Mouse (Mus musculus) midbrain, embryonic 16.5 days (tissue): ENCODE data around the gene Vac14. TPM values are rescaled to one million over a fixed set of nuclear protein-coding genes. Genes with fewer than 3 reads are reported as not detected.

ENCODE experiments used
- ATAC-seq: fragments of 200-750 bp; cut with Nextera tagmentation; 2 replicates; pipeline ENCODE4 v1.8.0; 2017; ENCODE audit warnings: moderate TSS enrichment
- H3K27ac ChIP-seq: fragments of 300-500 bp; sonication (generic); 2 replicates; pipeline ENCODE4 v1.5.1; 2014; ENCODE audit warnings: mild to moderate bottlenecking, low read length, mixed read lengths
- H3K27me3 ChIP-seq: fragments of 300-500 bp; sonication (generic); 2 replicates; pipeline ENCODE4 v1.6.1; 2014; ENCODE audit warnings: low read depth, low read length, mixed read lengths; ENCODE audit not compliant: control insufficient read depth, insufficient read depth
- H3K36me3 ChIP-seq: fragments of 300-500 bp; sonication (generic); 2 replicates; pipeline ENCODE4 v1.6.1; 2014; ENCODE audit warnings: mild to moderate bottlenecking, low read length, moderate library complexity, mixed read lengths; ENCODE audit not compliant: control insufficient read depth, insufficient read depth
- H3K4me1 ChIP-seq: fragments of 300-500 bp; sonication (generic); 2 replicates; pipeline ENCODE4 v1.6.1; 2014; ENCODE audit warnings: mild to moderate bottlenecking, low read length, mixed read lengths; ENCODE audit not compliant: control insufficient read depth, insufficient read depth
- H3K4me2 ChIP-seq: fragments of 300-500 bp; sonication (generic); 2 replicates; pipeline ENCODE4 v1.6.1; 2014; ENCODE audit warnings: mild to moderate bottlenecking, low read length, mixed read lengths
- H3K4me3 ChIP-seq: fragments of 300-500 bp; sonication (generic); 2 replicates; pipeline ENCODE4 v1.5.1; 2014; ENCODE audit warnings: low read depth, mild to moderate bottlenecking, low read length, moderate library complexity, mixed read lengths
- H3K9ac ChIP-seq: fragments of 300-500 bp; sonication (generic); 2 replicates; pipeline ENCODE4 v1.6.1; 2014; ENCODE audit warnings: low read depth, low read length, mixed read lengths
- H3K9me3 ChIP-seq: fragments of 300-500 bp; sonication (generic); replicated peaks from 2 replicates; pipeline ENCODE4 v1.6.1; 2014; ENCODE audit warnings: mild to moderate bottlenecking, low read length, mixed read lengths; ENCODE audit not compliant: control insufficient read depth, poor library complexity, severe bottlenecking
- WGBS: fragments of 180-500 bp; shearing (Covaris S2); extraction: QIAGEN DNeasy Blood & Tissue Kit; methylation state at CpG from one replicate; pipeline ENCODE4 v1.1.7; 2014; 5-methylcytosine and 5-hydroxymethylcytosine counted together
- polyA plus RNA-seq: library from polyadenylated mRNA; unstranded; fragments of >200 nt; fragmentation: Nextera tagmentation; extraction: Ambion mirVana; gene quantifications from 2 replicates; pipeline ENCODE4 v1.2.1, GENCODE M21; 2015

Vac14 gene
- polyA plus RNA-seq, 1 experiment from 2014 or later, result 28.5 TPM

DNA sequence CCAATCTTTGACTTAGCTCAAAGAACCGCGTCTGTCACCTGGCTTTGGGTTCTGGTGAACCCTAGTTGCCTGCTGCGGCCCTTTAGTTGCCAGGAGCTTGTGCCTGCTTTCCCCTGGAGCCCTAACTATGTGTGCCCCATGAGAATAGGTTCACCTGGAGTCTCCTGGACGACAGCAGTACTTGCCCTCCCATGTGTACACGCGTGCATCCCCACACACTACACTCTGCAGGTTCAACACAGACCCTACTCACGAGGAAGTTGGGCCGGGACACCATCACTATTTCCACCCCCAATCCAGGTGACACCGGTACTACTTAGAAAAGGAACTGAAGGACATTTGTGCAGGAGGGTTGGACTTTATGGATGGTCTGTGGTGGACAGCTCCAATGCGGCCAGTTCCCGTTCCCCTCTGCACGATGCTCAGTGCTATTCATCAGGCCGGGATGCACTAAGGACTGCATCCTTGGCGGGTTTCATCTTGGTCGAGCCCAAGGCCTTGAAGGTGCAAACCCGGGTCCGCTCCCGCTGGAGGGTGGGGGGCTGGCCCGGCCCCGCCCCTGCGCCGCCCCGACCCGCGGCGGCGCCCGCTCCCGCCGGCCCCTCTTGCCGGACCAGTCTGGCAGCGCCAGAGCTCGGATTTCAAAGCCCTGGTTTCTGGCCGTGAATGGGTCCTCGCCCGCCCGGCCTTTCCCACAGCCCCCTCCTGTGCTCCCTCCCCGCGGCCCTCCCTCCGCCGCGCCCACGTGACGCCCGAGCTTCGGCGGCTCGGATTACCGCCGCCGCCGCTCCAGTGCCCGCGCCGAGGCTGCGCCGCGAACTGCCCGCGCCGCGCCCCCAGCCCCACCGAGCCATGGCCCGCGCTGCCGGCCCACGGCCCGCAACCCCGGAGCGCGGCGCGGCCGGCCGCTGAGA lies 102.6 kb downstream of the Vac14 start, which contains the start of gene Mtss1l:
Gene Mtss1l, plus strand, starts transcription at position 792 of the 914 bp plus-strand sequence.
- H3K27ac ChIP-seq, result peak within 1 kb of the TSS; percentile 97
- H3K27me3 ChIP-seq, result no peaks in the 10 kb centered on the region
- H3K4me1 ChIP-seq, result peaks cover 68% of the 10 kb centered on the region
- peak within 1 kb of the TSS; percentile 97 for H3K4me2 ChIP-seq
- no peaks in the 10 kb centered on the region for H3K9me3 ChIP-seq
- H3K9ac ChIP-seq, result peak within 1 kb of the TSS; percentile 99
- ATAC-seq, result peak; percentile 66
- H3K36me3 ChIP-seq, result peaks cover under 1% of the 10 kb centered on the region; the same call in 1 of the 2 replicates
- peak within 1 kb of the TSS; percentile 89 for H3K4me3 ChIP-seq
- WGBS, result 4% methylated on average over 55 of the region's 75 CpGs

DNA sequence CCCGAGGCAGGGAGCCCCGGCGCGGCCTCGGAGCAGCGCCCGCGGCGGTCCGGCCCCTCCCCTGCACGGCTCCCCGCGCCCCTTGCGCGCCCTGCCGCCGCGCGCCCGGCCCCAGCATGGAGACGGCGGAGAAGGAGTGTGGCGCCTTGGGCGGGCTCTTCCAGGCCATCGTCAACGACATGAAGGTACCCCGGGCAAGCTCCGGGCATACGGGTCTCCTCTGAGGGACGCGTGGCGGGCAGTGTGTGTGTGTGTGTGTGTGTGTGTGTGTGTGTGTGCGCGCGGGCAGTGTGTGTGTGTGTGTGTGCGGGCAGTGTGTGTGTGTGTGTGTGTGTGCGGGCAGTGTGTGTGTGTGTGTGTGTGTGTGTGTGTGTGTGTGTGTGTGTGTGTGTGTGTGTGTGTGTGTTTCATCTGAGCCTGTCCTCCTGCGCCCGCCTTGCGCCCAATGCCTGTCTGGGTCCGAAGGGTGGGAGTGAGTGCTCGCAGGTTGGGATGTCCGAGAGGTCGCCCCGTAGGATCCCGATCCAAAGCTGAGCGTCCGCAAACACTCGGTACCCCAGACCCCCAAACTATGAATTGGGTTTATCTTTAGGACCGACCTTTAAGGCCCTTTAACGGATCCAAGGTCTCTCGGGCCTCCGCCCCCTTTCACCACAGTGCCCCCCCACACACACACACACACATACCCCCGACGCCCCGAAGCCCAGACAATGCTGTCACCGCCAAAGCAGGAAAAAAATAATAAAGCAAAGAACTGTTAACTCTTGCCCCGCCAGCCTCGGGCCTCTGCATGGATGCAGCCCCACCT lies 103.4 kb downstream of the Vac14 start:
- under 1% methylated on average over 41 of the region's 59 CpGs for whole genome bisulfite sequencing
- peaks cover 5% of the 10 kb centered on the region; the same call in 1 of the 2 replicates for H3K36me3 ChIP-seq
- H3K4me1 ChIP-seq, result peaks cover 61% of the 10 kb centered on the region
- ATAC-seq, result peak; percentile 36
- peak overlapping the region; percentile 99 for H3K9ac ChIP-seq
- H3K27ac ChIP-seq, result peak overlapping the region; percentile 97
- H3K4me2 ChIP-seq, result peak overlapping the region; percentile 97
- H3K4me3 ChIP-seq, result peak overlapping the region; percentile 89
- H3K9me3 ChIP-seq, result no peaks in the 10 kb centered on the region
- no peaks in the 10 kb centered on the region for H3K27me3 ChIP-seq

DNA sequence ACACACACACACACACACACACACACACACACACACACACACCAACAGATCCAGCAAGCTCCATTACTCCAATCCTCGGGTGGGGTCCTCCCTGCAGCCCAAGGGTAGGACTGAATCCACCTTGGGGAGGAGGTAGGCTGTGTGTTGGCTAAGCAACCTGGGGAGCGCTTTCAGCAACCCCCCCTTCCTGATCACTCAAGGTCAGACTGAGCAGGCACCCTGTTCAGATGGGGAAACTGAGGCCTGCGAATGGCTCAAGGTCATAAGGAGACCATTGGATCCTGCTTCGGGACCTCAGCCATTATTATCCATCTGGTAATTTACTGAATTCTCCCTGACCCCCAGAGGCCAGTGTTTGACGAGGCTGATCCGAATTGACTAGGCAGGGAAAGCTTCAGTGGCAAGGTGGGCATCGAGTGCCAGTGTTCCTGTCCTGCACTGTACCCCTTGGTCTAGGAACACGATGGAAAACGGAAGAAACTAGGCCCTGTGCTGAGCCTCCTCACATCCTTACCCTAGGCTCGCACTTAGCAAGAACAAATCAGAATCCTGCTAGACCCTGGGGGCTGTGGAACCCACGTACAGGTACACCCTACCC lies 104.1 kb downstream of the Vac14 start:
- peaks cover 5% of the 10 kb centered on the region; the same call in 1 of the 2 replicates for H3K36me3 ChIP-seq
- 33% methylated on average over 11 of the region's 11 CpGs for WGBS

DNA sequence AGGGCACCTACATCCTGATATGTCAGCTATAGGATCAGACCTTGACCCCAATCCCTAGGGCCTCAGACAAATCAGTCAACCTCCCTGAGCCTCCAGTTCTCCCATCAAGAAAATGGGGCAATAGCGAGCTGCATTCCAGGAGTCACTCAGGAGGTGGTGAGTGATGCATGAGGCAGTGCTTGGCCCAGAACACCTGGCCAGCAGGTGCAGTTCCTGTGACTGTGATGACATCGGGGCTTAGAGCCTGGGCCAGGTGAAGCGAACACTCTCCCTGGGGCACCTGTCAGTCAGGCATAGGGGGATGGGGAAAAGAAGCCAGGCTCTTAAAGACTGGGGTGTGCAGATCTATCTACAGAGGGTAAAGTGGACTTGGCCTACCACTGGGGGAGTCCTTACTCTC lies 106.1 kb downstream of the Vac14 start:
- ATAC-seq, result no peak
- WGBS, result 88% methylated on average over 3 of the region's 3 CpGs
- Histone ChIP-seq H3K9ac (peak overlapping the region; percentile 99), H3K4me3 (no peak overlapping the region), H3K27me3 (no peaks in the 10 kb centered on the region), H3K36me3 (peaks cover 25% of the 10 kb centered on the region), H3K4me2 (peak overlapping the region; percentile 97), H3K4me1 (peaks cover 51% of the 10 kb centered on the region), H3K9me3 (no peaks in the 10 kb centered on the region), H3K27ac (peak overlapping the region; percentile 69)

More for the DNA sequence above, 104.1 kb downstream of the Vac14 start:
- peak overlapping the region; percentile 99 for H3K9ac ChIP-seq
- no peaks in the 10 kb centered on the region for H3K9me3 ChIP-seq
- H3K4me3 ChIP-seq, result peak overlapping the region; percentile 89
- H3K4me2 ChIP-seq, result peak overlapping the region; percentile 97
- H3K27me3 ChIP-seq, result no peaks in the 10 kb centered on the region
- ATAC-seq, result 0 out of 2 replicates have a peak, but pooled peaks have one; percentile 12
- peaks cover 56% of the 10 kb centered on the region for H3K4me1 ChIP-seq
- peak overlapping the region; percentile 97 for H3K27ac ChIP-seq

DNA sequence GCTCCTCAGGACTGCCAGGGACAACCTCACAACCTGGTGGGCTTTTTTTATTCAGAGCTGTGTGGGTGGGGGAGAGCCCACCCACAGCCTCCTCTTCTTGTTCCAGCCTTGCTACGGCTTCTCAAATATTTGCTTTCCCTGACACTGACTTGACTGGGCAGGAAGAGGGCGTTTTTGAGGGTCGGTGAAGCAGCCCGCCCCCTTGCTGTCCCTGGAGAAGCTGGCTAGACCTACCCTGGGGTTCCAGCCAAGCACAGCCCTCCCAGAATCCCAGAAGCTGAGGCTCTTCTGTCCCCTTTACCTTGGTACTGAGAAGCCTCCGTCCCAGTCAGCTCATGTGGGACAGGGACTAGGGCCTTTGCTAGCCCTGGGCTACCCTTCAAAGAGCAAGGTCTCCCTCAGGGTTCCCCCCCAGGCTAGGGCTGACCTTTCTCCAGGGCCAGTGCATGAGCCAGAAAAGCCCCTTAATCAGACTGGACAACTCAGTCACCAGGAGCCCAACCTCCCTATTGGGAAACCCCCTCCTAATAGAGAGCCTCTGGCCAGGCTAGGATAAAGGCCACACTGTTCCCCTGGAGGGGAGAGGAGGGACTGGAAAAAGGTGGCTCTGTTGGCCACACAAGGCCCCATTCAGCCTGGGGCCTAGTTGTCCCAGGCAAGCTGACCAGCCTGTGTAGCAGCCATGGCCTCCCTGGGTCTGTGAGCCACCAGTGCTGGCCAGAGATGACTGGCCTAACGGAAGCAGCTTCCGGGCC lies 106.9 kb downstream of the Vac14 start:
- no peaks in the 10 kb centered on the region for H3K27me3 ChIP-seq
- WGBS, result 43% methylated on average over 7 of the region's 7 CpGs
- peak overlapping the region; percentile 97; the same call in 1 of the 2 replicates for H3K4me2 ChIP-seq
- H3K9ac ChIP-seq, result peak overlapping the region; percentile 99
- peak; percentile 4; the same call in 1 of the 2 replicates for ATAC-seq
- H3K4me1 ChIP-seq, result peaks cover 43% of the 10 kb centered on the region
- H3K9me3 ChIP-seq, result no peaks in the 10 kb centered on the region
- H3K36me3 ChIP-seq, result peaks cover 33% of the 10 kb centered on the region
- H3K4me3 ChIP-seq, result no peak overlapping the region
- peak overlapping the region; percentile 69 for H3K27ac ChIP-seq

DNA sequence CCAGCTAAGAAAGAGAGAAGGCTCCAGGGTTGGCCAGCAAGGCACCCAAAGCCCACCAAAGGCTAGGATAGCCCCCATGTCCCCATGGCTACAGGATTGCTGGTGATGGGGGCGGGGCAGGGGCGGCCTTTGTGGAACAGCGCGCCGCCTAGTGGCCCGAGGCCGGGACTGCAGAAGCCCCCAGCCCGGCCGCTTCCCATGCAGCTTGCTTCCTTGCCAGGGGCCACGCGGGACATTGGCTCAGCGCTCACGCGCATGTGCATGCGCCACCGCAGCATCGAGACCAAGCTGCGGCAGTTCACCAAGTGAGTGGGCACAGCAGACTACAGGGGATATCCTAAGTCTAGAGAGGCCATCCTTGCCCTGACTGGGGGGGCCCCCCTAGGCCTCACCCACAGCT lies 108.5 kb downstream of the Vac14 start:
- peak; percentile 15; the same call in 1 of the 2 replicates for ATAC-seq
- H3K27me3 ChIP-seq, result no peaks in the 10 kb centered on the region
- 5% methylated on average over 18 of the region's 18 CpGs for WGBS
- H3K36me3 ChIP-seq, result peaks cover 37% of the 10 kb centered on the region
- no peaks in the 10 kb centered on the region for H3K9me3 ChIP-seq
- H3K9ac ChIP-seq, result no peak overlapping the region
- H3K4me3 ChIP-seq, result no peak overlapping the region
- H3K4me2 ChIP-seq, result no peak overlapping the region
- peaks cover 38% of the 10 kb centered on the region for H3K4me1 ChIP-seq
- H3K27ac ChIP-seq, result no peak overlapping the region

DNA sequence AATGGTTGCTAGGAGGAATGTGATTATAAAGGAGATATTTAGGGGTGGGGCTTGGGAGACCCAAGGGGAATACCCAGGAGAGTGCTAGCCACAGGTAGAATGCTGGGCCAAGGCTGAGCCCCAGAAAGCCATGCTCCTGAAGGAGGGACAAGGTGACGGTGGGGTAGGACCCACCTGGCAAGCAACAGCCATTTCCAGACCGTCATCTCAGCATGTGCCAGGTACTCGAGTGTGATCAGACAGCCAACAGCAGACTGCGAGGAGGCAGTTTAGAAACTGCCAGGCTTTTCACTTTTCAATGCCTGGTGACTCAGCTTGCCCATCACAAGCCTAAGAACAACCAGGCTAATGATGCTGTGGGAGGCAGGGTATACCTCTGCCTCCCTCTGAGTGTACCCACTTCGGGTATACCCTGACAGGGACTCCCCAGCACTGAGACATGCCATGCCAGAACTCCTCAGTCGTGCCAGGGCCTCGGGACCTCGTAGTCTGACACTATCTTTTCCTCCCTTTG lies 113.0 kb downstream of the Vac14 start:
- Histone ChIP-seq H3K27me3 (no peaks in the 10 kb centered on the region), H3K9ac (no peak overlapping the region), H3K9me3 (no peaks in the 10 kb centered on the region), H3K4me1 (0 out of 2 replicates have a peak, but pooled peaks cover 2% of the 10 kb centered on the region), H3K27ac (no peak overlapping the region), H3K4me3 (no peak overlapping the region), H3K4me2 (no peak overlapping the region), H3K36me3 (peaks cover 48% of the 10 kb centered on the region)
- ATAC-seq, result no peak
- 91% methylated on average over 8 of the region's 8 CpGs for WGBS

DNA sequence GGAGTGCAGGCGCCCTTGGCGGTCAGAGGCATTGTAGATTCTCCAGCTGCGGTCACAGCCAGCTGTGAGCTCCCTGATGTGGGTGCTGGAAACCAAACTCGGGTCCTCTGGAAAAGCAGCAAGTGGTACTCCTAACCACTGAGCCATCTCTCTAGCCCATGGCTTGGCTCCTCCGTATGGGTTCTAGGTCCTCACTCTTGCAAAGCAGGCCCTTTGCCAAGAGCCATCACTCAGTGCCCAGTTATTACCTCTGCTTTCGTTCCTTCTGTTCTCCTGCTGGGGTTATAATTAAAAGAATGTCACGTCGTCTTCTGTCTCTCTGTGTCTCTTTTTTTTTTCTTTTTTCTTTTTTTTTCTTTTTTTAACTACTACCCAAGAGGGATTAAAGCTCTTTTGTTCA lies 114.7 kb downstream of the Vac14 start:
- Histone ChIP-seq H3K4me2 (no peak overlapping the region), H3K4me3 (no peak overlapping the region), H3K4me1 (no peaks in the 10 kb centered on the region), H3K27me3 (no peaks in the 10 kb centered on the region), H3K9ac (no peak overlapping the region), H3K36me3 (peaks cover 55% of the 10 kb centered on the region), H3K27ac (no peak overlapping the region), H3K9me3 (no peaks in the 10 kb centered on the region)
- ATAC-seq, result no peak
- WGBS, result 89% methylated on average over 8 of the region's 8 CpGs
